Comparison of ENCODE assay signal across 23 mouse cellular contexts in the genomic region with DNA sequence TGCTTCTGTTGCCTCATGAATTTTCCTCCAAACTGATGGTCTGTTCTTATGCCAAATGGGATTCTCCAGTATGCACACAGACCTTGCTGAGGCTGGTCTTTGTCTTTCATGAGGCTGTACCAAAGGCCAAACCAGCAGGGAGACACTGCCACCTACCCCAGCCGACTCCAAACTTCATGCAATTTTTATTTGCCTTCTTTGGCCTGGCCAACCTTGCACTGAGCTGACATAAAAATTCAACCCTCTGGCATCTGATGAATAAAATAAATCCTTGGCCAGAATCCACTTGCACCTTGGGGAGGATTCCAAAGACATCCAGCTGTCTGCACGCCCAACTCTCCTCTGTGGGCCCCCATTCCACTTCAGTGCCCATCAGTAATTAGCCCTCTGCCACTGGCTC.
DNase-seq lines count a peak whose midpoint lies in the region; ATAC-seq and TF ChIP-seq lines count a peak whose summit lies in the region.
"Had no signal": no experiment of that assay in that cellular context is flagged by ENCODE, and none has a peak within 500 bp of the region (broad histone marks: within the 10 kb centered on the region; RNA-seq: fewer than 3 reads in every experiment).

No protein-coding gene starts in this region.

- H3K36me3 ChIP-seq in hindbrain, postnatal 0 days (ENCODE audit: insufficient read depth, low read length) = no peaks in the 10 kb centered on the region
- no peaks in the 10 kb centered on the region for H3K36me3 ChIP-seq in hindbrain, embryonic 11.5 days (ENCODE audit: control insufficient read depth, insufficient read depth, low read length)
- H3K36me3 ChIP-seq in midbrain, embryonic 13.5 days = no peaks in the 10 kb centered on the region
- no peaks in the 10 kb centered on the region for H3K36me3 ChIP-seq in midbrain, postnatal 0 days (ENCODE audit: insufficient read depth, low read length)
- H3K36me3 ChIP-seq in midbrain, embryonic 15.5 days (replicated peaks) = no peaks in the 10 kb centered on the region
- H3K36me3 ChIP-seq: forebrain, embryonic 10.5 days; hindbrain, embryonic 12.5 days; hindbrain, embryonic 15.5 days; intestine, embryonic 15.5 days had no signal

- 0 out of 2 replicates have a peak, but pooled peaks cover 3% of the 10 kb centered on the region for H3K4me1 ChIP-seq in hindbrain, postnatal 0 days (ENCODE audit: insufficient read depth, low read length)
- no peaks in the 10 kb centered on the region for H3K4me1 ChIP-seq in hindbrain, embryonic 11.5 days (replicated peaks; ENCODE audit: control insufficient read depth, insufficient read depth, low read length)
- H3K4me1 ChIP-seq in midbrain, embryonic 13.5 days (replicated peaks) = 0 out of 2 replicates have a peak, but pooled peaks cover 9% of the 10 kb centered on the region
- no peaks in the 10 kb centered on the region for H3K4me1 ChIP-seq in midbrain, postnatal 0 days (ENCODE audit: insufficient read depth, low read length)
- peaks cover 7% of the 10 kb centered on the region; the same call in 1 of the 2 replicates for H3K4me1 ChIP-seq in midbrain, embryonic 15.5 days
- H3K4me1 ChIP-seq: hindbrain, embryonic 12.5 days; hindbrain, embryonic 15.5 days; intestine, embryonic 15.5 days had no signal

- ATAC-seq in hindbrain, postnatal 0 days = no peak
- ATAC-seq in hindbrain, embryonic 11.5 days (ENCODE audit: low FRiP score) = no peak
- no peak for ATAC-seq in midbrain, embryonic 13.5 days
- ATAC-seq in midbrain, postnatal 0 days (ENCODE audit: low FRiP score) = no peak
- peak; percentile 66; the same call in 1 of the 2 replicates for ATAC-seq in midbrain, embryonic 15.5 days (replicated peaks)
- ATAC-seq: forebrain, postnatal 0 days; intestine, embryonic 15.5 days had no signal

- peak; percentile 14; the same call in 1 of the 2 replicates for TF ChIP-seq CTCF in hindbrain, postnatal 0 days (IDR thresholded peaks at IDR 0.05; ENCODE audit: low read depth)
- TF ChIP-seq CTCF in midbrain, postnatal 0 days (IDR thresholded peaks at IDR 0.05) = no peak

- no peak overlapping the region for H3K4me3 ChIP-seq in hindbrain, postnatal 0 days (ENCODE audit: low read length)
- no peak overlapping the region for H3K4me3 ChIP-seq in hindbrain, embryonic 11.5 days (ENCODE audit: low read depth, low read length)
- H3K4me3 ChIP-seq in midbrain, embryonic 13.5 days (replicated peaks) = no peak overlapping the region
- no peak overlapping the region for H3K4me3 ChIP-seq in midbrain, postnatal 0 days (ENCODE audit: low read depth, low read length)
- no peak overlapping the region for H3K4me3 ChIP-seq in midbrain, embryonic 15.5 days
- H3K4me3 ChIP-seq: forebrain, embryonic 10.5 days; gastrocnemius, adult 2 months; hindbrain, embryonic 12.5 days; hindbrain, embryonic 15.5 days; intestine, embryonic 15.5 days had no signal

- H3K9ac ChIP-seq in hindbrain, postnatal 0 days (replicated peaks; ENCODE audit: low read length) = no peak overlapping the region
- no peak overlapping the region for H3K9ac ChIP-seq in hindbrain, embryonic 11.5 days (ENCODE audit: low read depth, low read length)
- H3K9ac ChIP-seq in midbrain, embryonic 13.5 days (replicated peaks) = no peak overlapping the region
- H3K9ac ChIP-seq in midbrain, postnatal 0 days (replicated peaks; ENCODE audit: low read length, poor library complexity, severe bottlenecking) = no peak overlapping the region
- H3K9ac ChIP-seq in midbrain, embryonic 15.5 days = no peak overlapping the region
- H3K9ac ChIP-seq: forebrain, postnatal 0 days; hindbrain, embryonic 12.5 days; hindbrain, embryonic 15.5 days; intestine, embryonic 15.5 days had no signal

- DNase-seq in cerebellum, postnatal 10 days = peak; percentile 14 to 18
- no peak for DNase-seq in cerebellum, postnatal 25 days
- no peak for DNase-seq in hindbrain, postnatal 0 days (ENCODE audit: low spot score)
- DNase-seq in hindbrain, embryonic 11.5 days (ENCODE audit: low spot score) = no peak
- DNase-seq in midbrain, postnatal 0 days (ENCODE audit: low spot score) = no peak
- no peak for DNase-seq in lung, postnatal 4 days
- DNase-seq: adrenal gland, postnatal 10 days; adrenal gland, postnatal 36 days; cerebellum, adult 11 months; cerebellum, adult 2 months; cerebellum, adult 9-11 months; forebrain, postnatal 0 days; gastrocnemius, adult 2 months; gastrocnemius, postnatal 14 days; heart, adult 11 months; heart, postnatal 4 days had no signal

- H3K27ac ChIP-seq in hindbrain, postnatal 0 days = no peak overlapping the region
- no peak overlapping the region for H3K27ac ChIP-seq in hindbrain, embryonic 11.5 days (ENCODE audit: low read depth, low read length)
- peak overlapping the region; percentile 58 for H3K27ac ChIP-seq in midbrain, embryonic 13.5 days
- no peak overlapping the region for H3K27ac ChIP-seq in midbrain, postnatal 0 days (ENCODE audit: low read depth, low read length)
- peak overlapping the region; percentile 41; the same call in 1 of the 2 replicates for H3K27ac ChIP-seq in midbrain, embryonic 15.5 days
- H3K27ac ChIP-seq: forebrain, embryonic 10.5 days; gastrocnemius, adult 2 months; hindbrain, embryonic 12.5 days; hindbrain, embryonic 15.5 days; intestine, embryonic 15.5 days had no signal

- no peaks in the 10 kb centered on the region for H3K9me3 ChIP-seq in hindbrain, postnatal 0 days (ENCODE audit: low read length)
- H3K9me3 ChIP-seq in hindbrain, embryonic 11.5 days (ENCODE audit: control insufficient read depth, low read length) = no peaks in the 10 kb centered on the region
- no peaks in the 10 kb centered on the region for H3K9me3 ChIP-seq in midbrain, embryonic 13.5 days
- H3K9me3 ChIP-seq in midbrain, postnatal 0 days (ENCODE audit: low read length) = no peaks in the 10 kb centered on the region
- H3K9me3 ChIP-seq in midbrain, embryonic 15.5 days = no peaks in the 10 kb centered on the region
- H3K9me3 ChIP-seq: forebrain, embryonic 10.5 days; hindbrain, embryonic 12.5 days; hindbrain, embryonic 15.5 days; intestine, embryonic 15.5 days had no signal

- 39% methylated on average over 2 of the region's 2 CpGs for WGBS in hindbrain, postnatal 0 days
- WGBS in hindbrain, embryonic 11.5 days = 57% methylated on average over 2 of the region's 2 CpGs
- WGBS in midbrain, embryonic 13.5 days = 30% methylated on average over 2 of the region's 2 CpGs
- WGBS in midbrain, postnatal 0 days = 23% methylated on average over 2 of the region's 2 CpGs
- 21% methylated on average over 2 of the region's 2 CpGs for WGBS in midbrain, embryonic 15.5 days

- H3K4me2 ChIP-seq in hindbrain, postnatal 0 days (ENCODE audit: low read depth, low read length) = no peak overlapping the region
- no peak overlapping the region for H3K4me2 ChIP-seq in hindbrain, embryonic 11.5 days (replicated peaks; ENCODE audit: low read depth, low read length)
- no peak overlapping the region for H3K4me2 ChIP-seq in midbrain, embryonic 13.5 days (replicated peaks)
- no peak overlapping the region for H3K4me2 ChIP-seq in midbrain, postnatal 0 days (ENCODE audit: low read depth, low read length, poor library complexity, severe bottlenecking)
- no peak overlapping the region for H3K4me2 ChIP-seq in midbrain, embryonic 15.5 days
- H3K4me2 ChIP-seq: heart, embryonic 11.5 days; hindbrain, embryonic 12.5 days; hindbrain, embryonic 15.5 days; intestine, embryonic 15.5 days had no signal

- H3K27me3 ChIP-seq in hindbrain, postnatal 0 days (ENCODE audit: insufficient read depth, low read length) = no peaks in the 10 kb centered on the region
- H3K27me3 ChIP-seq in hindbrain, embryonic 11.5 days (ENCODE audit: control insufficient read depth, insufficient read depth, low read length) = no peaks in the 10 kb centered on the region
- no peaks in the 10 kb centered on the region for H3K27me3 ChIP-seq in midbrain, embryonic 13.5 days
- no peaks in the 10 kb centered on the region for H3K27me3 ChIP-seq in midbrain, postnatal 0 days (ENCODE audit: insufficient read depth, low read length)
- no peaks in the 10 kb centered on the region for H3K27me3 ChIP-seq in midbrain, embryonic 15.5 days (replicated peaks)
- H3K27me3 ChIP-seq: hindbrain, embryonic 12.5 days; hindbrain, embryonic 15.5 days; intestine, embryonic 15.5 days had no signal

Comparison
In these comparisons a context has a peak if more than half of its experiments do, and no peak if none do; other contexts are left out.
1. DNase-seq: peak in cerebellum, postnatal 10 days (2 of 2); none in cerebellum, postnatal 25 days (0 of 2), hindbrain, postnatal 0 days (single experiment), hindbrain, embryonic 11.5 days (single experiment), midbrain, postnatal 0 days (single experiment) and lung, postnatal 4 days (0 of 2).
2. H3K27ac ChIP-seq: peak in midbrain, embryonic 13.5 days (single experiment) and midbrain, embryonic 15.5 days (single experiment); none in hindbrain, postnatal 0 days (single experiment), hindbrain, embryonic 11.5 days (single experiment) and midbrain, postnatal 0 days (single experiment).